Mouse (Mus musculus): ENCODE data around the gene C1qb. TPM values are rescaled to one million over a fixed set of nuclear protein-coding genes. Genes with fewer than 3 reads are reported as not detected.
A peak's percentile ranks its signal among the peaks of the same experiment; 100 is the strongest.

The C1qb gene
- polyA plus RNA-seq, 1 experiment: not detected

DNA sequence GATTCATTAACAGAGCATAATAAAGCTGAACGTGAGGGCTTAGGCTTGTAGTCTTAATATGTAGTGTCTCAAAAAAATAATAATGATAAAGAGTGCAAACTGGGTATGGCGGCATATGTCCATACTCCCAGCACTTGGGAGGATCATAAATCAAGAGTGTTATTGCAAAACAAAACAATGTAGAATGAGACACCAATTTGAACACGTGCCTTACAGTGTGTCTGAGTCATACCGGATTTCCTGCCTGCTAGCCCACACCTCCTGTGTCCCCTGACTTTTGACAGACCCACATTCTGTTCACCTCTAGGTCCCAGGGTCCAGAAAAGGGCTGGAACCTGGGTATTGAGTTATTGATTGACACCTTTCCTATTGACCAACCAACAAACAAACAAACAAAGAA, 44.0 kb downstream of the C1qb start:
- H3K27ac ChIP-seq (ENCODE audit: insufficient read depth, low read depth, low read length): no peak overlapping the region
- 88% methylated on average over 4 of the region's 4 CpGs for WGBS
- no peaks in the 10 kb centered on the region for H3K4me1 ChIP-seq (ENCODE audit: control insufficient read depth, insufficient read depth, low read length)
- TF ChIP-seq POLR2A (IDR thresholded peaks at IDR 0.05; ENCODE audit: insufficient read depth, low read depth, low read length) (no peak), CTCF (IDR thresholded peaks at IDR 0.05; ENCODE audit: insufficient read depth, low read depth, low read length) (no peak)
- H3K4me3 ChIP-seq (ENCODE audit: insufficient read depth, low read depth, low read length): no peak overlapping the region

- no peak overlapping the region for H3K4me3 ChIP-seq (ENCODE audit: insufficient read depth, low read depth, low read length)
- no peak overlapping the region for H3K27ac ChIP-seq (ENCODE audit: insufficient read depth, low read depth, low read length)
- 10% methylated on average over 5 of the region's 5 CpGs for WGBS
- peaks cover 7% of the 10 kb centered on the region for H3K4me1 ChIP-seq (ENCODE audit: control insufficient read depth, insufficient read depth, low read length)
- TF ChIP-seq POLR2A (IDR thresholded peaks at IDR 0.05; ENCODE audit: insufficient read depth, low read depth, low read length) (no peak), CTCF (IDR thresholded peaks at IDR 0.05; ENCODE audit: insufficient read depth, low read depth, low read length) (peak; percentile 50; the same call in 1 of the 2 replicates)
These were observed 44.9 kb downstream of the C1qb start for GRCm38 (mm10) chr4:136841056-136841455.

DNA sequence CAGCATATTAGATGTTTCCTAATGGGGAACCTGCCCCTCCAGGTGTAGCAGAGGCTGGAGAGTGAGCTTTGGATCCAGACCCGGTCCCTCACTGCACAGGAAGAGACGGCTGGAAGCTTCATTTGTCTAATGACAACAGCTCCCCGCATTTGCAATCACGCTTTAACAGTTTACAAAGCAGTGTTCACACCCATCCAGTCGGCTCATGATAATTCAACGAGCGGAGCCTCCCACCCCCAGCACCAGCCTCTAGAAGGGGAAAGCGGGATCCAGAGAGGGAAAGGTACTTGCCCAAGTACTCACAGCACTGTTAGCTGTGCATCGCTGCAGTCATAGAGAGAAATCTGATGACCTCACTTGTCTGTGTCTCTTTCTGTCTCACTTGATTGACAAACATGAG, 47.5 kb downstream of the C1qb start:
- TF ChIP-seq POLR2A (IDR thresholded peaks at IDR 0.05; ENCODE audit: insufficient read depth, low read depth, low read length) (no peak), CTCF (IDR thresholded peaks at IDR 0.05; ENCODE audit: insufficient read depth, low read depth, low read length) (no peak)
- H3K4me3 ChIP-seq (ENCODE audit: insufficient read depth, low read depth, low read length): no peak overlapping the region
- H3K4me1 ChIP-seq (ENCODE audit: control insufficient read depth, insufficient read depth, low read length): peaks cover 26% of the 10 kb centered on the region
- 59% methylated on average over 9 of the region's 9 CpGs for whole genome bisulfite sequencing
- H3K27ac ChIP-seq (ENCODE audit: insufficient read depth, low read depth, low read length): no peak overlapping the region

DNA sequence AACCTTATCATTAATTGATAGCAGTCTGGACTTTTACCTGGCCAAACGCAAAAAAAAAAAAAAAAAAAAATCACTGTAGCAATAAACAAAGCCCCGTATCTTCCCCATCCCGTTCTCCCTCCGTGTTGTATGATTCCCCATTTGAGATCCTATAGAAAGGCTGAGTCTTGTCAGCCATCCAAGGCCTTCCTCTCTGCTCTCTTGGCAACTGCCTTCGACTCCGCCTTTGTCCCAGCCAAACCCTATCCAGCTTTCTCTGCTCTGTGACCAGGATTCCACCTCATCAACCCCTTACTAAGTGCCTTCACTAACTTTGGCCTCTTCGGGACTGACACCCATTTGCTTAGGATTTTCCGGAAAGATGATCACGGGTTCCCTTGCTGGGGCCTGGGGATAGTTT, 48.0 kb downstream of the C1qb start:
- no peak for TF ChIP-seq CTCF (IDR thresholded peaks at IDR 0.05; ENCODE audit: insufficient read depth, low read depth, low read length)
- no peak for TF ChIP-seq POLR2A (IDR thresholded peaks at IDR 0.05; ENCODE audit: insufficient read depth, low read depth, low read length)
- Histone ChIP-seq H3K4me3 (ENCODE audit: insufficient read depth, low read depth, low read length) (no peak overlapping the region), H3K27ac (ENCODE audit: insufficient read depth, low read depth, low read length) (no peak overlapping the region), H3K4me1 (ENCODE audit: control insufficient read depth, insufficient read depth, low read length) (peaks cover 26% of the 10 kb centered on the region)
- 77% methylated on average over 9 of the region's 9 CpGs for WGBS

GRCm38 (mm10) chr4:136836387-136836931, 49.5 kb downstream of the C1qb start:
- 1% methylated on average over 27 of the region's 27 CpGs for WGBS

DNA sequence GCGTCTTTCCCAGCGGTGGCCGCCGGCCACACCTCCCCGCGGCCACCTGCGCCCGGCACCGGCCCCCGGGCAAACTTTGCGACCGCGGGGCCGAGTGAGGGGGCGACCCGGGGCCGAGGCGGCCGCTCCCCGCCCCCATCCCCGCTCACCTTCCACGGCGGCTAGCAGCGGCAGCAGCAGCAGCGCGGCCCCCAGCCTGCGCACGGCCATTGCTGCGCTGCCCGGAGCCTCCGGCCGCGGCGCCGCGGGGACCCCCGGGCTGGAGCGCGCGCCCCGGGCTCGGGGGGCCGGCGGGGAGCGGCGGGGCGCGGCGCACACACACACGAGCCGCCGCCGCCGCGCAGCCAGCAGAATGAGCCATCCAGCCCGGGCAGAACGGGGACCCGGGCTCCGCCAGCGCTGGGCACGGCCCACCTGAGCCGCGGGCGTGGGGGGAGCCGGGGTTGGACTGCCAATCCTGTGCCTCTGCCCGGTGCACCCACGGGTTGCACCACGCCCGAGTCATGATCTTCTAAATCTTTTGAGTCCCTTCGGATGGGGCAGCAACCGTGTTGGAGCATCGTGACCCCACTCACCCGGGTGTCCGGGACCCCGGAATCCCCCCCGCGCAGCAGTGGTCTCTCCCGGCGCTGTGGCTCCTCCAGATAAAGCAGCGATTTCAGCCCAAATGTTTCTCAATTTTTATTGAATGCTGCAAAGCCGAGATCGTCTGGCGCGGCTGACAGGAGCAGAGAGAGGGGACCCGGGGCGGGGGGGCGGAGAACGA, 50.2 kb downstream of the C1qb start, which contains the start of gene Ephb2:
TSS of gene Ephb2 (minus strand) at position 368 of the 766 bp plus-strand sequence.
- WGBS: 3% methylated on average over 87 of the region's 88 CpGs
- TF ChIP-seq CTCF (IDR thresholded peaks at IDR 0.05; ENCODE audit: insufficient read depth, low read depth, low read length) (0 out of 2 replicates have a peak, but pooled peaks have one; percentile 9), POLR2A (IDR thresholded peaks at IDR 0.05; ENCODE audit: insufficient read depth, low read depth, low read length) (no peak)
- Histone ChIP-seq H3K4me3 (ENCODE audit: insufficient read depth, low read depth, low read length) (peak within 1 kb of the TSS; percentile 53), H3K27ac (ENCODE audit: insufficient read depth, low read depth, low read length) (peak within 1 kb of the TSS; percentile 70; the same call in 1 of the 2 replicates), H3K4me1 (ENCODE audit: control insufficient read depth, insufficient read depth, low read length) (peaks cover 26% of the 10 kb centered on the region)

More at GRCm38 (mm10) chr4:136836387-136836931, 49.5 kb downstream of the C1qb start:
- H3K27ac ChIP-seq (ENCODE audit: insufficient read depth, low read depth, low read length): no peak overlapping the region
- peak overlapping the region; percentile 53 for H3K4me3 ChIP-seq (ENCODE audit: insufficient read depth, low read depth, low read length)
- TF ChIP-seq CTCF (IDR thresholded peaks at IDR 0.05; ENCODE audit: insufficient read depth, low read depth, low read length) (no peak), POLR2A (IDR thresholded peaks at IDR 0.05; ENCODE audit: insufficient read depth, low read depth, low read length) (0 out of 2 replicates have a peak, but pooled peaks have one; percentile 19)
- H3K4me1 ChIP-seq (ENCODE audit: control insufficient read depth, insufficient read depth, low read length): peaks cover 26% of the 10 kb centered on the region

DNA sequence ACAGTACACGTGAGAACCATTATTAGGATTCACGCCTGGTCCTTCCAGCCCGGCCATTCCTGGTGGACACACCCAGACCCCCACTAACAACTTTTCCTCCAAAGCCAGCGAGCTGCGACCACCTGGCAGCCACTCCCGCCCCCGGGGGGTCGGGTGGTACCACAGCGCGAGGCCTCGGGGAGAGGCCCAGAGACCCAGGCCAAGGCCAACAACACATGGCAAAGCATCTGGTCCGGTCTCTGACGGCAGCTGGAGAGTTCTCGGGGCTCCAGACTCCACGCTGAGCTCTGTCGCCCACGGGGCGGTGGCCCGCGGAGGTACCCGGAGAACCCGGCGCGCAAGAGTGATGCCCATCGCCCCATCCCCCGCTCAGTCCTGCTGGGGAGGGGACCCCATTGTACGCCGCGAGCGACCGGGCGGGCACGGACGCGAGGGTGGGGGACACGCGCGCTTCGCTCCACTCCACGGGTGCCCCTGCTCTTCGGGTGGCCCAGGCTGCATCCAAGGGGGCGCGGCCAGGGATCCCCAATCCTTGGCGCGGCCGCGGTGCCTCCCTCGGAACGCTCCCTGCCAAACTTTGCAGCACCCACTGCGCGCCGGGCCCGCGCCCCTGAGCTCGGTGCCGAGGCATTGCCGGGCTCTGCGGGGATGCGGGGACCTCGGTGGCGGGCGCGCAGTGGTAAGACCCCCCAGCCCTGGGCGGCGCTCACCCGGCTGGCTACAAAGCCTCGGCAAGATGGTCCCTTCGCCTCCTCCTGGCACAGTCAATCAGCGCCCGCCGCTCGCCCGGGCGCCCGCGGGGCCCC, 51.0 kb downstream of the C1qb start:
- TF ChIP-seq CTCF (IDR thresholded peaks at IDR 0.05; ENCODE audit: insufficient read depth, low read depth, low read length) (no peak), POLR2A (IDR thresholded peaks at IDR 0.05; ENCODE audit: insufficient read depth, low read depth, low read length) (no peak)
- 1% methylated on average over 76 of the region's 76 CpGs for WGBS
- Histone ChIP-seq H3K27ac (ENCODE audit: insufficient read depth, low read depth, low read length) (no peak overlapping the region), H3K4me3 (ENCODE audit: insufficient read depth, low read depth, low read length) (peak overlapping the region; percentile 53), H3K4me1 (ENCODE audit: control insufficient read depth, insufficient read depth, low read length) (peaks cover 27% of the 10 kb centered on the region)

DNA sequence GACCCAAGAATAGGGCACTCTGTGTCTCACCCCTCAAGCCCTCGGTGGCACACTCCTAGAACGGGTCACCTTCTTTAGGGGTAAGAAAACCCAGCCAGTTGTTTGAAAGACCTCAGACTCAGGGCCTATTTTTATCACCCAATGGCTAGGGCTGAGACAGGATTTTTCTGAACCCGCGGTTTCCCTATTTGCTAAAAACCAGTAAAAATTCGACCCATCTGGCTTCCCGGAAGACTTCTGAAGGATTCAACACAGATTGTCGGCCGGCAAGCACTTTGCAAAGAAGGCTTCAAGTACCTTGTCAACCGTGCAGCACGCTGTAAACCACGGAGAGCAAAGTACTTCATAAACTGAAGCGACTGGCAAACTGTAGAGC, 51.6 kb downstream of the C1qb start:
- no peak overlapping the region for H3K27ac ChIP-seq (ENCODE audit: insufficient read depth, low read depth, low read length)
- TF ChIP-seq CTCF (IDR thresholded peaks at IDR 0.05; ENCODE audit: insufficient read depth, low read depth, low read length) (no peak), POLR2A (IDR thresholded peaks at IDR 0.05; ENCODE audit: insufficient read depth, low read depth, low read length) (no peak)
- WGBS: 18% methylated on average over 12 of the region's 12 CpGs

More for the DNA sequence above, 51.6 kb downstream of the C1qb start:
- Histone ChIP-seq H3K4me3 (ENCODE audit: insufficient read depth, low read depth, low read length) (no peak overlapping the region), H3K4me1 (ENCODE audit: control insufficient read depth, insufficient read depth, low read length) (peaks cover 33% of the 10 kb centered on the region)

Measured in olfactory bulb, adult 2 months (tissue).